Mouse (Mus musculus): ENCODE measurements at regions not wholly inside any gene's neighbourhood (a gene's known extent, or its start where the extent isn't known, plus 50 kb on each side); places are given as distances from the start of the nearest gene placed in this dataset.

DNA sequence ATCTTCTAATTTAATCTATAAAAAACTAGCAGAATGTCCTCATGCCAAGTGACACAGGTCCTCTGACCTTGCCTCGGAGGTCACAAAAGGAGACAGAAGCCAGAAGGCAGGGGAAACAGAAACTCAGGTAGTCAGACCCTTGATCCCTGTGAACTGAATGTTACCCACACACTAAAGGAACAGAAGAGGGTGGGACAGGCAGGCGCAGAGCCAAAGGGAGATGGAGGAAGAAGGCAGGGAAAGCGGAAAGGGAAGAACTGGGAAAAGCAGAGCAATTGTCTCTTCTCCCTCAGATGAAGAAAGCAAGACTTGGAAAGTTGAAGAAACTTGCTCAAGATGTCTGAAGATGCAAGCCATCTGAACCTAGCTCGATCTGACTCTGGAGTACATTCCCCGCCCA, 62.7 kb upstream of the Gm15217 start:
- no peak for DNase-seq

DNA sequence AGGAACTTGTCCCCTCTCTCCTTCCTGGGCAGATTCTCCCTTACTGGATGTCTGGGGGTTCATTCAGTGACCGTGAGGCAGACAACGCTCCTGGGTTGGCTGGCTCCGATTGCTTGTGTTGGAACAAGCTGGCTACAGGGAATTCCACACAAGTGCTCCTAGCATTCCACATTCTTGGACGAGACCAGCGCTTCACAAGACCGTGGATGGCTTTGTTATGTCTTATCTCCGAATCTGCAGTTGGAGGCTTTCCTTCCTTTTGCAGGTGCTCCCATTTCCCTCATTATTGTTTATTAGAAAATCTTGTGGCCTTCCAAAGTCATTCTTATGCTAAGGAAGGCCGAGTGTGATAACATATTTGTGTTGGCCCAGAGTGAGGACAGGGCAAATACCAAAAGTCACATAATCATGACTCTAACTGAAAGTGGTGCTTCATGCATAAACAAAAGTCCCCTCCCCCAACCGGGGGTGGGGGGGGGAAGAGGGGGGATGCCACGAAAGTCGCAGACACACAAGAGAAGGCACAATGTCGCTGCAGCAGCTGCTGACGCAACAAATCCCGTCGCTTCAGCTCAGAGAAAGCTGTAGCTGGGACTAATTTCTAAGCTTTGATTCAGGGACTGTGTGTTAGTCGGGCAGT, 61.7 kb upstream of the Gm15217 start:
- DNase-seq: no peak

DNA sequence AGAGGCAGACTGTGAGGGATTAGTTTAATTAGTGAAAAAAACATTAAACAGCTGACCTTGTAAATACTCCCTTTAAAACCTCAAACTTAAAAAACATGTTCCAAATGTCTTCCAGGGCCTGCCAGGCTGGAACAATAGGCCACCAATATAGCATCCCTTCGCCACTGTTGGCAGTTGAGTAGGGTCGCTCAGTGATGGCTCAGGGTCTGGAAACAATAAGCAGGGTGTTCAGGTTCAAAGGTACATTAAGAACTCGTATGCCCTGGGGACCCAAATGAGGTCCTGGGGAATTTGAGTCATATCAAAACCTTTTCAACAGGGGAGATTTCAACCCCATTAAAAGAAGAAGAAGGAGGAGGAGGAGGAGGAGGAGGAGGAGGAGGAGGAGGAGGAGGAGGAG, 51.1 kb upstream of the Gm15217 start:
- no peak for DNase-seq

Measured in cerebellum, adult 11 months (tissue).